Mouse (Mus musculus): ENCODE measurements around the gene Tbc1d2.
"Not testable (repeated sequence)": the region's sequence is repeated elsewhere in the genome, so short reads cannot be mapped to it uniquely, and the experiment has no call there.

Tbc1d2 gene

GRCm38 (mm10) chr4:46581577-46581976 is 68.4 kb downstream of the Tbc1d2 start:
- not testable (repeated sequence) for DNase-seq (ENCODE audit: low spot score)

GRCm38 (mm10) chr4:46580799-46581243 is 69.2 kb downstream of the Tbc1d2 start:
- not testable (repeated sequence) for DNase-seq (ENCODE audit: low spot score)

GRCm38 (mm10) chr4:46578796-46579346 is 71.1 kb downstream of the Tbc1d2 start:
- not testable (repeated sequence) for DNase-seq (ENCODE audit: low spot score)

- no peak for DNase-seq (ENCODE audit: low spot score)
These were observed 71.8 kb downstream of the Tbc1d2 start for GRCm38 (mm10) chr4:46578228-46578627.

- DNase-seq (ENCODE audit: low spot score): not testable (repeated sequence)
These were observed 74.3 kb downstream of the Tbc1d2 start for GRCm38 (mm10) chr4:46575509-46576284.

GRCm38 (mm10) chr4:46574841-46575240 is 75.2 kb downstream of the Tbc1d2 start:
- DNase-seq (ENCODE audit: low spot score): no peak

- no peak for DNase-seq (ENCODE audit: low spot score)
These were observed 75.8 kb downstream of the Tbc1d2 start for GRCm38 (mm10) chr4:46574024-46574753.

GRCm38 (mm10) chr4:46572616-46573015 is 77.4 kb downstream of the Tbc1d2 start:
- DNase-seq (ENCODE audit: low spot score): no peak

GRCm38 (mm10) chr4:46571744-46572143 is 78.3 kb downstream of the Tbc1d2 start:
- DNase-seq (ENCODE audit: low spot score): no peak

GRCm38 (mm10) chr4:46569671-46570070 is 80.3 kb downstream of the Tbc1d2 start:
- DNase-seq (ENCODE audit: low spot score): no peak

GRCm38 (mm10) chr4:46568169-46568568 is 81.8 kb downstream of the Tbc1d2 start:
- no peak for DNase-seq (ENCODE audit: low spot score)

GRCm38 (mm10) chr4:46566931-46567671 is 82.9 kb downstream of the Tbc1d2 start:
- DNase-seq (ENCODE audit: low spot score): no peak

GRCm38 (mm10) chr4:46565393-46565955 is 84.5 kb downstream of the Tbc1d2 start:
- no peak for DNase-seq (ENCODE audit: low spot score)

- no peak for DNase-seq (ENCODE audit: low spot score)
These were observed 85.8 kb downstream of the Tbc1d2 start for GRCm38 (mm10) chr4:46564247-46564646.

GRCm38 (mm10) chr4:46563847-46564246 is 86.2 kb downstream of the Tbc1d2 start:
- peak; percentile 48 for DNase-seq (ENCODE audit: low spot score)

- DNase-seq (ENCODE audit: low spot score): no peak
These were observed 87.2 kb downstream of the Tbc1d2 start for GRCm38 (mm10) chr4:46562841-46563240.

GRCm38 (mm10) chr4:46562037-46562436 is 88.0 kb downstream of the Tbc1d2 start:
- no peak for DNase-seq (ENCODE audit: low spot score)

- DNase-seq (ENCODE audit: low spot score): no peak
These were observed 89.8 kb downstream of the Tbc1d2 start for GRCm38 (mm10) chr4:46560069-46560705.

- no peak for DNase-seq (ENCODE audit: low spot score)
These were observed 91.0 kb downstream of the Tbc1d2 start for GRCm38 (mm10) chr4:46558672-46559667.

GRCm38 (mm10) chr4:46556933-46557332 is 93.1 kb downstream of the Tbc1d2 start:
- no peak for DNase-seq (ENCODE audit: low spot score)
